Mouse (Mus musculus): ENCODE data around the gene 5330417C22Rik. TPM values are rescaled to one million over a fixed set of nuclear protein-coding genes. Genes with fewer than 3 reads are reported as not detected.

5330417C22Rik gene
- polyA plus RNA-seq, 1 experiment from 2014 or later = 17.1 TPM

GRCm38 (mm10) chr3:108444698-108445365 is 91.5 kb downstream of the 5330417C22Rik start, which contains the start of gene Sars:
TSS of gene Sars (minus strand) at chr3:108445209.
- H3K9me3 ChIP-seq = no peaks in the 10 kb centered on the region
- H3K4me3 ChIP-seq (replicated peaks) = peak within 1 kb of the TSS; percentile 75
- under 1% methylated on average over 41 of the region's 41 CpGs for WGBS
- H3K4me2 ChIP-seq (replicated peaks) = peak within 1 kb of the TSS; percentile 68
- no peaks in the 10 kb centered on the region for H3K27me3 ChIP-seq (replicated peaks)
- peak within 1 kb of the TSS; percentile 77 for H3K27ac ChIP-seq
- peaks cover 3% of the 10 kb centered on the region; the same call in 1 of the 2 replicates for H3K36me3 ChIP-seq
- peak; percentile 99 for ATAC-seq
- H3K9ac ChIP-seq = peak within 1 kb of the TSS; percentile 77
- H3K4me1 ChIP-seq (replicated peaks) = peaks cover 6% of the 10 kb centered on the region

- no peaks in the 10 kb centered on the region for H3K9me3 ChIP-seq
- 17% methylated on average over 8 of the region's 8 CpGs for WGBS
- H3K4me2 ChIP-seq (replicated peaks) = peak overlapping the region; percentile 68
- H3K36me3 ChIP-seq = peaks cover 3% of the 10 kb centered on the region; the same call in 1 of the 2 replicates
- peak overlapping the region; percentile 77 for H3K9ac ChIP-seq
- H3K27ac ChIP-seq = 0 out of 2 replicates have a peak overlapping the region, but pooled peaks have one; percentile 77
- H3K4me3 ChIP-seq (replicated peaks) = peak overlapping the region; percentile 75
- no peaks in the 10 kb centered on the region for H3K27me3 ChIP-seq (replicated peaks)
- peak; percentile 61 for ATAC-seq
- H3K4me1 ChIP-seq (replicated peaks) = peaks cover 6% of the 10 kb centered on the region
Measured at GRCm38 (mm10) chr3:108444029-108444428, 92.3 kb downstream of the 5330417C22Rik start.

- 86% methylated on average over 7 of the region's 7 CpGs for WGBS
- peaks cover 32% of the 10 kb centered on the region for H3K36me3 ChIP-seq
- H3K27ac ChIP-seq = no peak overlapping the region
- ATAC-seq = no peak
- no peak overlapping the region for H3K4me2 ChIP-seq (replicated peaks)
- no peaks in the 10 kb centered on the region for H3K9me3 ChIP-seq
- no peaks in the 10 kb centered on the region for H3K27me3 ChIP-seq (replicated peaks)
- H3K4me1 ChIP-seq (replicated peaks) = 0 out of 2 replicates have a peak, but pooled peaks cover 2% of the 10 kb centered on the region
- H3K4me3 ChIP-seq (replicated peaks) = no peak overlapping the region
- no peak overlapping the region for H3K9ac ChIP-seq
Measured at GRCm38 (mm10) chr3:108436380-108436714, 100.0 kb downstream of the 5330417C22Rik start.

- no peaks in the 10 kb centered on the region for H3K27me3 ChIP-seq (replicated peaks)
- no peak overlapping the region for H3K4me2 ChIP-seq (replicated peaks)
- H3K4me3 ChIP-seq (replicated peaks) = no peak overlapping the region
- H3K9ac ChIP-seq = no peak overlapping the region
- ATAC-seq = no peak
- H3K27ac ChIP-seq = no peak overlapping the region
- H3K9me3 ChIP-seq = no peaks in the 10 kb centered on the region
- WGBS = 82% methylated on average over 17 of the region's 17 CpGs
- H3K4me1 ChIP-seq (replicated peaks) = 0 out of 2 replicates have a peak, but pooled peaks cover 2% of the 10 kb centered on the region
- H3K36me3 ChIP-seq = peaks cover 32% of the 10 kb centered on the region
Measured at GRCm38 (mm10) chr3:108435701-108436379, 100.5 kb downstream of the 5330417C22Rik start.

- no peak overlapping the region for H3K4me2 ChIP-seq (replicated peaks)
- 61% methylated on average over 19 of the region's 19 CpGs for WGBS
- H3K27me3 ChIP-seq (replicated peaks) = no peaks in the 10 kb centered on the region
- ATAC-seq = peak; percentile 44
- H3K9ac ChIP-seq = no peak overlapping the region
- H3K9me3 ChIP-seq = no peaks in the 10 kb centered on the region
- no peak overlapping the region for H3K27ac ChIP-seq
- H3K36me3 ChIP-seq = peaks cover 40% of the 10 kb centered on the region
- 0 out of 2 replicates have a peak, but pooled peaks cover 2% of the 10 kb centered on the region for H3K4me1 ChIP-seq (replicated peaks)
- H3K4me3 ChIP-seq (replicated peaks) = no peak overlapping the region
Measured at GRCm38 (mm10) chr3:108433881-108434495, 102.3 kb downstream of the 5330417C22Rik start.

- no peak overlapping the region for H3K9ac ChIP-seq
- no peak overlapping the region for H3K4me2 ChIP-seq (replicated peaks)
- no peaks in the 10 kb centered on the region for H3K27me3 ChIP-seq (replicated peaks)
- H3K36me3 ChIP-seq = peaks cover 46% of the 10 kb centered on the region
- H3K4me1 ChIP-seq (replicated peaks) = 0 out of 2 replicates have a peak, but pooled peaks cover 2% of the 10 kb centered on the region
- WGBS = 61% methylated on average over 18 of the region's 18 CpGs
- ATAC-seq = peak; percentile 46
- H3K9me3 ChIP-seq = no peaks in the 10 kb centered on the region
- H3K4me3 ChIP-seq (replicated peaks) = no peak overlapping the region
- H3K27ac ChIP-seq = no peak overlapping the region
Measured at GRCm38 (mm10) chr3:108433188-108433880, 103.0 kb downstream of the 5330417C22Rik start.

- H3K27ac ChIP-seq = no peak overlapping the region
- H3K9ac ChIP-seq = no peak overlapping the region
- H3K9me3 ChIP-seq = no peaks in the 10 kb centered on the region
- H3K4me1 ChIP-seq (replicated peaks) = 0 out of 2 replicates have a peak, but pooled peaks cover 2% of the 10 kb centered on the region
- H3K36me3 ChIP-seq = peaks cover 52% of the 10 kb centered on the region
- no peak for ATAC-seq
- no peaks in the 10 kb centered on the region for H3K27me3 ChIP-seq (replicated peaks)
- H3K4me3 ChIP-seq (replicated peaks) = no peak overlapping the region
- 85% methylated on average over 13 of the region's 13 CpGs for WGBS
- H3K4me2 ChIP-seq (replicated peaks) = no peak overlapping the region
Measured at GRCm38 (mm10) chr3:108432542-108433187, 103.7 kb downstream of the 5330417C22Rik start.

GRCm38 (mm10) chr3:108425624-108426018 is 110.7 kb downstream of the 5330417C22Rik start:
- 90% methylated on average over 6 of the region's 6 CpGs for WGBS
- no peak for ATAC-seq
- no peaks in the 10 kb centered on the region for H3K9me3 ChIP-seq
- no peak overlapping the region for H3K9ac ChIP-seq
- no peak overlapping the region for H3K4me2 ChIP-seq (replicated peaks)
- H3K36me3 ChIP-seq = peaks cover 39% of the 10 kb centered on the region
- H3K27ac ChIP-seq = no peak overlapping the region
- no peak overlapping the region for H3K4me3 ChIP-seq (replicated peaks)
- H3K4me1 ChIP-seq (replicated peaks) = peaks cover 11% of the 10 kb centered on the region
- no peaks in the 10 kb centered on the region for H3K27me3 ChIP-seq (replicated peaks)

- Histone ChIP-seq H3K9me3 (no peaks in the 10 kb centered on the region), H3K4me3 (replicated peaks) (no peak overlapping the region), H3K9ac (no peak overlapping the region), H3K27me3 (replicated peaks) (no peaks in the 10 kb centered on the region), H3K4me1 (replicated peaks) (peaks cover 11% of the 10 kb centered on the region), H3K36me3 (peaks cover 39% of the 10 kb centered on the region), H3K27ac (no peak overlapping the region), H3K4me2 (replicated peaks) (no peak overlapping the region)
- WGBS = 83% methylated on average over 7 of the region's 7 CpGs
- ATAC-seq = no peak
Measured at GRCm38 (mm10) chr3:108424944-108425623, 111.3 kb downstream of the 5330417C22Rik start.

- H3K27ac ChIP-seq = no peak overlapping the region
- peaks cover 33% of the 10 kb centered on the region for H3K36me3 ChIP-seq
- no peaks in the 10 kb centered on the region for H3K27me3 ChIP-seq (replicated peaks)
- H3K9me3 ChIP-seq = no peaks in the 10 kb centered on the region
- H3K4me1 ChIP-seq (replicated peaks) = peaks cover 11% of the 10 kb centered on the region
- 20% methylated on average over 11 of the region's 11 CpGs for WGBS
- H3K4me2 ChIP-seq (replicated peaks) = peak overlapping the region; percentile 44
- H3K4me3 ChIP-seq (replicated peaks) = no peak overlapping the region
- ATAC-seq = peak; percentile 79
- peak overlapping the region; percentile 24; the same call in 1 of the 2 replicates for H3K9ac ChIP-seq
Measured at GRCm38 (mm10) chr3:108423844-108424801, 112.2 kb downstream of the 5330417C22Rik start.
